Mouse (Mus musculus) kidney, embryonic 16.5 days (tissue): Measurements from ENCODE around the gene Atrip. TPM values are rescaled to one million over a fixed set of nuclear protein-coding genes. Genes with fewer than 3 reads are reported as not detected.

ENCODE experiments used
- ATAC-seq: fragments of 200-750 bp; cut with Nextera tagmentation; 2 replicates; pipeline ENCODE4 v1.8.0; 2017; ENCODE audit warnings: moderate TSS enrichment; ENCODE audit not compliant: low FRiP score, low TSS enrichment
- H3K27ac ChIP-seq: fragments of 300-500 bp; sonication (generic); 2 replicates; pipeline ENCODE4 v1.5.1; 2014; ENCODE audit warnings: low read length
- H3K27me3 ChIP-seq: fragments of 300-500 bp; sonication (generic); 2 replicates; pipeline ENCODE4 v1.6.1; 2014; ENCODE audit warnings: low read length, control low read depth, mixed read lengths; ENCODE audit not compliant: insufficient read depth
- H3K36me3 ChIP-seq: fragments of 300-500 bp; sonication (generic); 2 replicates; pipeline ENCODE4 v1.6.1; 2014; ENCODE audit warnings: low read length, control low read depth, mixed read lengths; ENCODE audit not compliant: insufficient read depth
- H3K4me1 ChIP-seq: fragments of 300-500 bp; sonication (generic); 2 replicates; pipeline ENCODE4 v1.6.1; 2014; ENCODE audit warnings: low read length, control low read depth, mixed read lengths; ENCODE audit not compliant: insufficient read depth
- H3K4me2 ChIP-seq: fragments of 300-500 bp; sonication (generic); replicated peaks from 2 replicates; pipeline ENCODE4 v1.6.1; 2014; ENCODE audit warnings: low read depth, low read length
- H3K4me3 ChIP-seq: fragments of 300-500 bp; sonication (generic); 2 replicates; pipeline ENCODE4 v1.5.1; 2014; ENCODE audit warnings: mild to moderate bottlenecking, low read length
- H3K9ac ChIP-seq: fragments of 300-500 bp; sonication (generic); replicated peaks from 2 replicates; pipeline ENCODE4 v1.6.1; 2014; ENCODE audit warnings: low read length
- H3K9me3 ChIP-seq: fragments of 300-500 bp; sonication (generic); 2 replicates; pipeline ENCODE4 v1.6.1; 2016; ENCODE audit warnings: low read length, control low read depth
- WGBS: fragments of 180-500 bp; shearing (Covaris S2); extraction: QIAGEN DNeasy Blood & Tissue Kit; methylation state at CpG from one replicate; pipeline ENCODE4 v1.1.7; 2014; 5-methylcytosine and 5-hydroxymethylcytosine counted together
- polyA plus RNA-seq: library from polyadenylated mRNA; unstranded; fragments of >200 nt; fragmentation: Nextera tagmentation; extraction: Ambion mirVana; gene quantifications from 2 replicates; pipeline ENCODE4 v1.2.1, GENCODE M21; 2015

Gene Atrip
- polyA plus RNA-seq, 1 experiment from 2014 or later, result 26.7 TPM

DNA sequence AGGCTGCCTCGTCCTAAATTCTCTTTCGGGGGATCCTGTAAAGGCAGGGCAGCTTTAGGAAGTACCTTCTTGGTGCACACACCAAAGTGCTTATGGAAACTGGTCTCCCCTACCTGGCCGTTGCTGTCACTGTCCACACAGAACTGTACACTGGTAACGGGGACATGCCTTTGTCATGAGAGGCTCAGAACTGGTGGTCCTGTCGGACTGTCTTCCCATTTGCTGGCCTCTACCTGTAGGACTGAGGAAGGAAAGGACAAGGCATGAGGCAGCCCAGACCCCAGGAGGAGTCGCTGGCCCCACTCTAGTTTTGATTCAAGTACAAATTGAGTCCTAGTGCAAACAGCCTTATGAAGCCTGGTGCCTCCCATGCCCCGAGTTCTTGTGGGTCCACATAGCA is 42.9 kb downstream of the Atrip start:
- no peak overlapping the region for H3K4me3 ChIP-seq
- no peak overlapping the region for H3K9ac ChIP-seq
- H3K36me3 ChIP-seq, result no peaks in the 10 kb centered on the region; the same call in 1 of the 2 replicates
- 91% methylated on average over 7 of the region's 7 CpGs for WGBS
- no peaks in the 10 kb centered on the region for H3K4me1 ChIP-seq
- H3K27ac ChIP-seq, result no peak overlapping the region
- no peak for ATAC-seq
- no peaks in the 10 kb centered on the region for H3K27me3 ChIP-seq
- no peak overlapping the region for H3K4me2 ChIP-seq
- H3K9me3 ChIP-seq, result no peaks in the 10 kb centered on the region

DNA sequence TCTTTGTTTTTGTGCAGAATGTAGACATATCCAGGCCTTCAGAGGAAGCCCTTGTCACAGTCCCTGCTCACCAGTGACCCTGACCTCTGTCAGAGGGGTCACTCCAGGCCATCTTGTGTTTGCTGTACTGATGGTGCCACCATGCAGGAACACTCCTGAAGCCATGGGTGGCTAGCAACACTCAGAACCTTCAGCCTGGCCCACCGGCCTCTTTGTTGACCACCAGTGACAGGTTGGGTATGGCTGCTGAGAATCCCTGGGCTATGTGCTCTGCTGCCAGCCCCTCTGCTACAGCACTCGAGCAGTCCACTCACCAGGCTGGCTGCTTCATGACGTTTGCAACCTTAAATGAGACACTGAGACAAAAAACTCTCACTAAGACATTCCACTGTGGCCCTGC is 43.6 kb downstream of the Atrip start:
- H3K4me3 ChIP-seq, result no peak overlapping the region
- WGBS, result 70% methylated on average over 3 of the region's 3 CpGs
- no peak overlapping the region for H3K4me2 ChIP-seq
- no peak overlapping the region for H3K27ac ChIP-seq
- no peak for ATAC-seq
- no peak overlapping the region for H3K9ac ChIP-seq
- no peaks in the 10 kb centered on the region for H3K4me1 ChIP-seq
- H3K9me3 ChIP-seq, result no peaks in the 10 kb centered on the region
- peaks cover 3% of the 10 kb centered on the region; the same call in 1 of the 2 replicates for H3K36me3 ChIP-seq
- no peaks in the 10 kb centered on the region for H3K27me3 ChIP-seq

DNA sequence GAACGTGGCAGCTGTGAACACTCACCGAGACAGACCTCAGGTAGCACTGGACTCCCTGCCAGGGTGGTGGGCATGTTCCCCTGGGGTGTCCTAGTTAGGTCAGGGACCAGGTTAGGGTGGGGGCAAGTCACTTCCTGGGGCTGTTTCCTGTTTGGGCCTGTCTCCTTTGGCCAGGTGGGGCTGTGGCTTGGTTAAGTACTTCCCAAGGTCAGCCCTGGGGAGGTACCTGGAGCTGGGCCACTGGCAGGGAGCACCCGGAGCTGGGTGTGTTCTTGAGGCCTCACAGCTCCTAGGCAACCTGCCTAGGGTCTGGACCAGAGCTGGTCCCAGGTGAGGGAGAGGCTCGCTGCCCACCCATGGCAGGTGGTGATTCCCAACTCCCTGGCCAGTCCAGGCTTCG is 45.0 kb downstream of the Atrip start:
- no peak overlapping the region for H3K27ac ChIP-seq
- H3K4me2 ChIP-seq, result no peak overlapping the region
- H3K9me3 ChIP-seq, result no peaks in the 10 kb centered on the region
- H3K27me3 ChIP-seq, result no peaks in the 10 kb centered on the region
- H3K9ac ChIP-seq, result no peak overlapping the region
- no peak for ATAC-seq
- H3K4me1 ChIP-seq, result no peaks in the 10 kb centered on the region
- peaks cover 3% of the 10 kb centered on the region; the same call in 1 of the 2 replicates for H3K36me3 ChIP-seq
- 73% methylated on average over 5 of the region's 5 CpGs for WGBS
- H3K4me3 ChIP-seq, result no peak overlapping the region

DNA sequence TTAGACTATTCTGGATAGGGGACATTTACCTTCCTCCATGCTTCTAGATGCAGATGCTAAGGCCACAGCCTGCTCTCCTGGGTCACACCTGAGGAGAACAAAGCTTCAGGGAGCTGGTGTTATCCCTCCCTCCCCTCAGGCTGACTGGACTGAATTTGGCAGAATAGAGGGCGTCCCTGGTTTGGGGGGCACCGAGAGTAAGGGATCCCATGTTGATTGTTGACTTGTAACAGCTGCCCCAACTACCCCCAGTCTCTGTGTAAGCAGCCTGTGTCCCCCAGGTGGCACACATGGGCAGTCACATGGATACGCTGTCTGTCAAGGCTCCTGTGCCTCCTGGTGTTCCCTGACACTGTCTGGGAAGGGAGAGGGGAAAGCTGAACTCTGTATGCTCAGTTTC is 45.5 kb downstream of the Atrip start:
- H3K9ac ChIP-seq, result no peak overlapping the region
- peaks cover 3% of the 10 kb centered on the region; the same call in 1 of the 2 replicates for H3K36me3 ChIP-seq
- H3K27me3 ChIP-seq, result no peaks in the 10 kb centered on the region
- H3K27ac ChIP-seq, result no peak overlapping the region
- H3K9me3 ChIP-seq, result no peaks in the 10 kb centered on the region
- 69% methylated on average over 3 of the region's 3 CpGs for WGBS
- no peak for ATAC-seq
- H3K4me2 ChIP-seq, result no peak overlapping the region
- no peaks in the 10 kb centered on the region for H3K4me1 ChIP-seq
- no peak overlapping the region for H3K4me3 ChIP-seq

DNA sequence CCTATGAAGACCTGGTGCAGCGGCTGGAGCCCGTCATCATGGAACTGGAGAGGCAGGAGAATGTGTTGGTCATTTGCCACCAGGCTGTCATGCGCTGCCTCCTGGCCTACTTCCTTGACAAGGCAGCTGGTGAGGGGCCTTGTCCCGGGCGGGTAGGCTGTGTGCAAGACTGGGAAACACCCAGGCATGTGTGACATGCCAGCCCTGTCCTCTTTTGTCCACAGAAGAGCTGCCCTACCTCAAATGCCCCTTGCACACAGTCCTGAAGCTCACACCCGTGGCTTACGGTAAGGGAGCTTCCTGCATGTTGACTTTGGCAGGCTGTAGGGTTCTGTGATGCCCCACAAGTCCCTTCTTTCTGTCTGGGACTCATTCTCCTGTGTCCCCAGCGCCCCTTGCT is 46.4 kb downstream of the Atrip start:
- 73% methylated on average over 8 of the region's 8 CpGs for WGBS
- Histone ChIP-seq H3K36me3 (peaks cover 3% of the 10 kb centered on the region; the same call in 1 of the 2 replicates), H3K27ac (no peak overlapping the region), H3K27me3 (no peaks in the 10 kb centered on the region), H3K4me1 (no peaks in the 10 kb centered on the region), H3K4me2 (no peak overlapping the region), H3K4me3 (no peak overlapping the region), H3K9me3 (no peaks in the 10 kb centered on the region), H3K9ac (no peak overlapping the region)
- ATAC-seq, result no peak

DNA sequence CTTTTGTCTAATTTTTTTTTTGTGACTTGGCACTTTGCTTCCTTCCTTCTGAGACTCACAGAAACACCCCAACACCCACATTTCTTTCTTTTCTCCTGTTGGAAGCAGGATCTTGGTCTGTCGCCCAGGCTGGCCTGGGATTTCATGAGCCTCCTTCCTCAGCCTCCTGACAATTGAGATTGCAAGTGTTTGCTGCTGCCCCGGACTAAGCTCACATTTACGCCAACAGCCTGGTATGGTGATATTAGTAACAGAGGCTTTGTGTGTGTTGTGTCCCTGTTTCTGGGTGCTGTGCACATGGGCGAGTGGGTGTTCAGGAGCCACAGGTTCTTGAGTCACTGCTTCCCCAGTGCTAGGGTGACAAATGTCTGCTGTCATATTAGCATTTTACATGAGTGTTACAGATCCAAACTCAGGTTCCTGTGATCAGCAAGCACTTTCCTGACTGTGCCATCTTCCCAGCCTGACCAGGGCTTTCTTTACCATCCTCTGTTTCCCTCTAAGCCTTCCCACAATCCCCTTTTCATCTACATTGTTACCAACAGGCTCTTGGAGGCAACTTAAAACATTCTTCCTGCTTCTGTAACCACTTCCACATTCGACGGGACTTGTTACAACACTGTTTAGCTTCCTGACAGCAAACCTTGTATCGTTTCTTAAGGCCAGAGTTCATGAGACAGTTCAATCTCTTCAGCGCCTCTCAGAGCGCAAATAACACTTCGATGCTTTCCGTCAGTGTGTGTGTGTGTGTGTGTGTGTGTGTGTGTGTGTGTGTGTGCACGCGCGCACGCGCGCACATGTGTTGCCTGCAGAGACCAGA is 50.8 kb downstream of the Atrip start:
- no peak overlapping the region for H3K9ac ChIP-seq
- H3K4me3 ChIP-seq, result no peak overlapping the region
- no peaks in the 10 kb centered on the region for H3K9me3 ChIP-seq
- H3K4me1 ChIP-seq, result no peaks in the 10 kb centered on the region
- WGBS, result 82% methylated on average over 17 of the region's 17 CpGs
- 0 out of 2 replicates have a peak, but pooled peaks cover 3% of the 10 kb centered on the region for H3K36me3 ChIP-seq
- no peak overlapping the region for H3K4me2 ChIP-seq
- H3K27ac ChIP-seq, result no peak overlapping the region
- no peak for ATAC-seq
- no peaks in the 10 kb centered on the region for H3K27me3 ChIP-seq

DNA sequence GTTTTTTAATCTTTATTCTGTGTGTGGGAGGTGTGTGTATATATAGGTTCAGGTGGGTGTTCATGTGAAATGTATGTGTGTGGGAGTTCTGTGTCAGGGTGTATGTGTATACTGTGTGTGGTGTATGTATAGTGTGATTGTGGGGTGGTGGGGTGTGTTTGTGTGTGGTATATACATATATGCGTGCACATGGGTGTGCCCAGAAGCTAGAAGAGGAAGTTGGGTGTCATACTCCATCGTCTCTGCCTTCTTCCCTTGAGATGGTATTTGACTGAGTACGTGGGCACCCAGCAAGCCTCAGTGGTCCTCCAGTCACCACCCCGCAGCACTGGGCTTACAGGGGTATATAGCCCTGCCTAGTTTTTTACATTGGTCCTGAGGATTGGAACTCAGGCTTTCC is 52.5 kb downstream of the Atrip start:
- Histone ChIP-seq H3K27me3 (no peaks in the 10 kb centered on the region), H3K4me2 (no peak overlapping the region), H3K4me3 (no peak overlapping the region), H3K36me3 (0 out of 2 replicates have a peak, but pooled peaks cover 3% of the 10 kb centered on the region), H3K27ac (no peak overlapping the region), H3K9me3 (no peaks in the 10 kb centered on the region), H3K9ac (no peak overlapping the region), H3K4me1 (no peaks in the 10 kb centered on the region)
- ATAC-seq, result no peak
- 87% methylated on average over 4 of the region's 4 CpGs for WGBS

DNA sequence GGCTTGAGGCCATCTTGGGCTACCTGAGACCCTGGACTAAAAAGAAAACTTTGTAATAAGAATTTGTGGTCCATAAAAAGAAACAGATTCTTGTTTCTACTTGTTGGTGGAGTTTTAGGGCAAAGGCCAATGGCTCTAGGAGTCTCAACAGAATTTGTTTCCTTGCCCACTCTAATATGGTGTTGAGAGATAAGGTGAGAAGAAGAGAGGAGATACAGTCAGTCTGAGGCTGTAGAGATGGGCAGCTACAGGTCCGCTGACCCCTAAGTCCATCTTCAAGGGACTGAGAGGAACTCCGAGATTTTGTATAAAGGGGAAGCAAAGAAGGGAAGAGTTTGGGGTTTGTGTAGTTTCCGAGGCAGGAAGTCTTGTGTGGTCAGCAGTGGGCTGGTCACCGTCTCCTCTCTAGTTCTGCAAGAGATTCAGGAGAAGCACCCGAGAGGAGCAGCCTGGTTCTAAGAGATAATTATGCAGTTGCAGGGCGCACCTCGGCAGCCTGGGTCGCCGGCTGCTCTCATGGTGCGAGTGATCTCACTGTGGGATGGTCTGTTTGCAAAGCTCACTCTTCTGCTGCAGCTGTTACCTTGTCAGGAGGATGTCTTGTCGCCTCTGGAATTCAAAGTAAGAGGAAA is 56.8 kb downstream of the Atrip start:
- Histone ChIP-seq H3K4me3 (no peak overlapping the region), H3K9me3 (no peaks in the 10 kb centered on the region), H3K27ac (no peak overlapping the region), H3K36me3 (no peaks in the 10 kb centered on the region), H3K27me3 (no peaks in the 10 kb centered on the region), H3K9ac (no peak overlapping the region), H3K4me1 (no peaks in the 10 kb centered on the region), H3K4me2 (no peak overlapping the region)
- ATAC-seq, result no peak
- 60% methylated on average over 11 of the region's 11 CpGs for WGBS

DNA sequence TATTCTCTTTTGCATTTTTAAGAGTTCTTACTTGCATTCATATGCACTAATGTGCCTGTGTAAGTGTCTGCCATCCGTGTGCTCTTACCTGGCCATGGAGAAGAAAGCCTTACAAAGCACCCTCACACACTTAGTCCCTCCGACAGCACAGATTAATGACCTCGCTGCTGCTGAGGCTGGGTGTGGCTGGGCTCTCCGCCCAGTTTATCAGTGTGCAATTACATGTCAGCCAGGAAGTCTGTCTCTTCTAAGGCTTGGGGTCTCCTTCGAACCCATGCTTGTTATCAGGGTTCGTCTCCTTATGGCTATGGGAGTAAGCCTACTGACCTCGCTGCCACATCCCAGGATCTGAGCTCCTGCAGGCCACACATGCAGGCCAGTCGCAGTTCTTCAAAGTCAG is 58.5 kb downstream of the Atrip start:
- H3K4me1 ChIP-seq, result no peaks in the 10 kb centered on the region
- ATAC-seq, result no peak
- WGBS, result 51% methylated on average over 8 of the region's 8 CpGs
- H3K4me2 ChIP-seq, result no peak overlapping the region
- H3K27me3 ChIP-seq, result no peaks in the 10 kb centered on the region
- H3K4me3 ChIP-seq, result no peak overlapping the region
- no peak overlapping the region for H3K9ac ChIP-seq
- no peaks in the 10 kb centered on the region for H3K36me3 ChIP-seq
- no peak overlapping the region for H3K27ac ChIP-seq
- no peaks in the 10 kb centered on the region for H3K9me3 ChIP-seq

DNA sequence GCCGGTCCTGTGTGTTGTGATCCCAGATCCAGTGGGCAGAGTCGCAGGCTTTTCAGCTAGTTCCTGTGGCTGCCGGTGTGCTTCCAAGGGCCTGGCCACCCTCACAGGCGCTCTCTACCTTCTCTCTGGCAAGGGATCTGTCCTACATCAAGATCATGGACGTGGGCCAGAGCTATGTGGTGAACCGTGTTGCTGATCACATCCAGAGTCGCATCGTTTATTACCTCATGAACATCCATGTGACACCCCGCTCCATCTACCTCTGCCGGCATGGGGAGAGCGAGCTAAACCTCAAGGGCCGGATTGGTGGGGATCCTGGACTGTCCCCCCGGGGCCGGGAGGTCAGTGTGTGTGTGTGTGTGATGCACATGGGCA is 63.6 kb downstream of the Atrip start:
- Histone ChIP-seq H3K36me3 (no peaks in the 10 kb centered on the region), H3K27me3 (no peaks in the 10 kb centered on the region), H3K9me3 (no peaks in the 10 kb centered on the region), H3K4me1 (peaks cover 11% of the 10 kb centered on the region; the same call in 1 of the 2 replicates), H3K4me2 (no peak overlapping the region), H3K9ac (no peak overlapping the region), H3K27ac (no peak overlapping the region), H3K4me3 (no peak overlapping the region)
- ATAC-seq, result no peak
- WGBS, result 80% methylated on average over 14 of the region's 14 CpGs
